ENCODE assay signal across 11 mouse cellular contexts in genomic region chr7:31098697-31099611, GRCm38 (mm10). TPM values are rescaled to one million over a fixed set of nuclear protein-coding genes. Genes with fewer than 3 reads are reported as not detected.
A peak's percentile ranks its signal among the peaks of the same experiment; 100 is the strongest.
DNase-seq lines count a peak whose midpoint lies in the region; ATAC-seq and TF ChIP-seq lines count a peak whose summit lies in the region.
"Had no signal": no experiment of that assay in that cellular context is flagged by ENCODE, and none has a peak within 500 bp of the region (broad histone marks: within the 10 kb centered on the region; RNA-seq: fewer than 3 reads in every experiment).

No protein-coding gene starts in this region.

- H3K27me3 ChIP-seq in stomach, postnatal 0 days (ENCODE audit: control insufficient read depth, insufficient read depth, low read length), result no peaks in the 10 kb centered on the region
- no peaks in the 10 kb centered on the region for H3K27me3 ChIP-seq in midbrain, embryonic 11.5 days (ENCODE audit: control insufficient read depth, insufficient read depth, low read length)
- H3K27me3 ChIP-seq: liver, embryonic 13.5 days had no signal

- DNase-seq in heart, postnatal 4 days, result peak; percentile 47
- no peak for DNase-seq in heart, adult 8-10 months (ENCODE audit: low spot score)
- peak; percentile 43 for DNase-seq in lung, postnatal 36 days
- no peak for DNase-seq in lung, postnatal 4 days
- DNase-seq in adrenal gland, adult (ENCODE audit: inconsistent age in 2 of 2, low spot score in 1 of 2), result peak; percentile 82 to 88
- DNase-seq in stomach, postnatal 0 days (ENCODE audit: low spot score), result peak; percentile 33
- DNase-seq in midbrain, embryonic 11.5 days (ENCODE audit: low spot score, missing footprints), result no peak
- DNase-seq: liver, embryonic 13.5 days had no signal

- H3K27ac ChIP-seq in stomach, postnatal 0 days (replicated peaks), result no peak overlapping the region
- H3K27ac ChIP-seq in midbrain, embryonic 11.5 days (ENCODE audit: low read depth, low read length), result no peak overlapping the region
- H3K27ac ChIP-seq: liver, embryonic 13.5 days had no signal

- ATAC-seq in stomach, postnatal 0 days (ENCODE audit: low FRiP score, low TSS enrichment), result no peak
- no peak for ATAC-seq in activated CD4-positive, CD25-positive, alpha-beta regulatory T cell, adult 4 months
- no peak for ATAC-seq in midbrain, embryonic 11.5 days (ENCODE audit: low FRiP score)
- ATAC-seq: CD4-positive, CD25-positive, alpha-beta regulatory T cell, adult 4 months had no signal

- H3K36me3 ChIP-seq in stomach, postnatal 0 days (ENCODE audit: control insufficient read depth, insufficient read depth, low read length), result no peaks in the 10 kb centered on the region
- no peaks in the 10 kb centered on the region for H3K36me3 ChIP-seq in midbrain, embryonic 11.5 days (ENCODE audit: control insufficient read depth, insufficient read depth, low read length)
- H3K36me3 ChIP-seq: liver, embryonic 13.5 days had no signal

- H3K9me3 ChIP-seq in stomach, postnatal 0 days (ENCODE audit: control insufficient read depth, low read length), result no peaks in the 10 kb centered on the region
- H3K9me3 ChIP-seq in midbrain, embryonic 11.5 days (ENCODE audit: control insufficient read depth, low read length), result no peaks in the 10 kb centered on the region
- H3K9me3 ChIP-seq: liver, embryonic 13.5 days had no signal

- H3K4me1 ChIP-seq in stomach, postnatal 0 days (replicated peaks; ENCODE audit: control insufficient read depth, insufficient read depth), result no peaks in the 10 kb centered on the region
- H3K4me1 ChIP-seq in midbrain, embryonic 11.5 days (ENCODE audit: control insufficient read depth, insufficient read depth, low read length), result no peaks in the 10 kb centered on the region
- H3K4me1 ChIP-seq: liver, embryonic 13.5 days had no signal

- no peak overlapping the region for H3K4me3 ChIP-seq in stomach, postnatal 0 days (ENCODE audit: low read depth, low read length)
- H3K4me3 ChIP-seq in midbrain, embryonic 11.5 days (ENCODE audit: low read depth, low read length), result no peak overlapping the region
- H3K4me3 ChIP-seq: liver, embryonic 13.5 days had no signal

- H3K9ac ChIP-seq in stomach, postnatal 0 days (ENCODE audit: low read length), result no peak overlapping the region
- H3K9ac ChIP-seq in midbrain, embryonic 11.5 days (ENCODE audit: low read length), result no peak overlapping the region
- H3K9ac ChIP-seq: liver, embryonic 13.5 days had no signal

- TF ChIP-seq CTCF in stomach, postnatal 0 days (IDR thresholded peaks at IDR 0.05; ENCODE audit: low read depth), result peak; percentile 52

- TF ChIP-seq EP300 in stomach, postnatal 0 days (optimal IDR thresholded peaks at IDR 0.05), result no peak

- H3K4me2 ChIP-seq in stomach, postnatal 0 days (replicated peaks; ENCODE audit: low read depth), result no peak overlapping the region
- no peak overlapping the region for H3K4me2 ChIP-seq in midbrain, embryonic 11.5 days

- 69% methylated on average over 21 of the region's 22 CpGs for WGBS in stomach, postnatal 0 days
- WGBS in midbrain, embryonic 11.5 days, result 81% methylated on average over 22 of the region's 22 CpGs

RNA-seq across cellular contexts. Expression of gene Hpn, which starts 16.1 kb away (rescaled TPM):
- total RNA-seq in heart, postnatal 4 days (2021), result 1 to 10 TPM; 2.2 to 2.6 TPM
- 1 to 10 TPM; 2.2 to 3.7 (median 2.6) TPM for total RNA-seq in heart, adult 8-10 months (2022)
- 17.9 and 21.7 TPM in 2 replicates for polyA plus RNA-seq in stomach, postnatal 0 days (2015; fragmentation: Nextera tagmentation; extraction: Ambion mirVana)
- 1 to 10 TPM; 4.3 to 5.6 TPM for polyA plus RNA-seq in activated CD4-positive, CD25-positive, alpha-beta regulatory T cell, adult 4 months (2017; shearing (Covaris generic))
- polyA plus RNA-seq in midbrain, embryonic 11.5 days (2014; fragmentation: Nextera tagmentation; extraction: Ambion mirVana), result 0.44 and 1.2 TPM in 2 replicates

RNA-seq across cellular contexts. Expression of gene Fxyd3, which starts 22.4 kb away (rescaled TPM):
- 1 to 10 TPM; 2.0 to 3.5 TPM for total RNA-seq in heart, postnatal 4 days (2021)
- 1 to 10 TPM in 2 of 4 experiments, under 1 TPM in 2; 0.71 to 4.8 (median 1.6) TPM for total RNA-seq in heart, adult 8-10 months (2022)
- polyA plus RNA-seq in stomach, postnatal 0 days (2015; fragmentation: Nextera tagmentation; extraction: Ambion mirVana), result 1,122 and 1,152 TPM in 2 replicates
- not detected for polyA plus RNA-seq in activated CD4-positive, CD25-positive, alpha-beta regulatory T cell, adult 4 months (2017; shearing (Covaris generic))
- polyA plus RNA-seq in midbrain, embryonic 11.5 days (2014; fragmentation: Nextera tagmentation; extraction: Ambion mirVana), result 1.8 and 2.3 TPM in 2 replicates
- total RNA-seq: hematopoietic stem cell, adult 5-6 weeks had no signal

RNA-seq across cellular contexts. Expression of gene Scn1b, which starts 27.8 kb away (rescaled TPM):
- 10 to 100 TPM in 1 of 2 experiments, 1 to 10 TPM in 1; 8.2 to 10.4 TPM for total RNA-seq in heart, postnatal 4 days (2021)
- 10 to 100 TPM; 36.1 to 54.8 (median 38.3) TPM for total RNA-seq in heart, adult 8-10 months (2022)
- polyA plus RNA-seq in stomach, postnatal 0 days (2015; fragmentation: Nextera tagmentation; extraction: Ambion mirVana), result 2.3 and 2.5 TPM in 2 replicates
- polyA plus RNA-seq in activated CD4-positive, CD25-positive, alpha-beta regulatory T cell, adult 4 months (2017; shearing (Covaris generic)), result not detected
- 0.52 and 1.1 TPM in 2 replicates for polyA plus RNA-seq in midbrain, embryonic 11.5 days (2014; fragmentation: Nextera tagmentation; extraction: Ambion mirVana)
- polyA plus RNA-seq: CD4-positive, CD25-positive, alpha-beta regulatory T cell, adult 4 months had no signal

RNA-seq across cellular contexts. Expression of gene Lgi4, which starts 39.8 kb away (rescaled TPM):
- 1 to 10 TPM in 1 of 2 experiments, under 1 TPM in 1; 0.95 to 1.4 TPM for total RNA-seq in heart, postnatal 4 days (2021)
- 1 to 10 TPM; 2.6 to 3.8 (median 3.4) TPM for total RNA-seq in heart, adult 8-10 months (2022)
- polyA plus RNA-seq in stomach, postnatal 0 days (2015; fragmentation: Nextera tagmentation; extraction: Ambion mirVana), result 0.46 and 0.87 TPM in 2 replicates
- polyA plus RNA-seq in activated CD4-positive, CD25-positive, alpha-beta regulatory T cell, adult 4 months (2017; shearing (Covaris generic)), result under 1 TPM in 1 of 2 experiments, not detected in 1; 0.19 TPM
- 0.58 and 0.85 TPM in 2 replicates for polyA plus RNA-seq in midbrain, embryonic 11.5 days (2014; fragmentation: Nextera tagmentation; extraction: Ambion mirVana)
- total RNA-seq: hematopoietic stem cell, adult 5-6 weeks had no signal
- polyA plus RNA-seq: CD4-positive, CD25-positive, alpha-beta regulatory T cell, adult 4 months had no signal

RNA-seq across cellular contexts. Expression of gene Fxyd1, which starts 42.0 kb away (rescaled TPM):
- total RNA-seq in heart, postnatal 4 days (2021), result 100 to 1,000 TPM; 646 to 728 TPM
- 1,000 to 10,000 TPM in 2 of 4 experiments, 100 to 1,000 TPM in 2; 843 to 1,156 (median 1,037) TPM for total RNA-seq in heart, adult 8-10 months (2022)
- polyA plus RNA-seq in stomach, postnatal 0 days (2015; fragmentation: Nextera tagmentation; extraction: Ambion mirVana), result 177 and 187 TPM in 2 replicates
- polyA plus RNA-seq in activated CD4-positive, CD25-positive, alpha-beta regulatory T cell, adult 4 months (2017; shearing (Covaris generic)), result not detected
- polyA plus RNA-seq in midbrain, embryonic 11.5 days (2014; fragmentation: Nextera tagmentation; extraction: Ambion mirVana), result 4.8 and 5.4 TPM in 2 replicates
- polyA plus RNA-seq: CD4-positive, CD25-positive, alpha-beta regulatory T cell, adult 4 months had no signal

Comparison
In these comparisons a context has a peak if more than half of its experiments do, and no peak if none do; other contexts are left out.
1. DNase-seq: peak in heart, postnatal 4 days (single experiment), lung, postnatal 36 days (single experiment), adrenal gland, adult (2 of 2) and stomach, postnatal 0 days (single experiment); none in heart, adult 8-10 months (single experiment), lung, postnatal 4 days (0 of 2) and midbrain, embryonic 11.5 days (single experiment).
2. RNA of gene Fxyd3, which starts 22.4 kb away (polyA plus RNA-seq): 1,122 to 1,152 TPM in stomach, postnatal 0 days; 1.8 to 2.3 TPM in midbrain, embryonic 11.5 days and not detected in activated CD4-positive, CD25-positive, alpha-beta regulatory T cell, adult 4 months; every median in the first group is over 100 times any median in the second.